Mouse (Mus musculus): ENCODE data around the gene Usp5.

GRCm38 (mm10) chr6:124817971-124818370 is 11.3 kb downstream of the Usp5 start:
- TF ChIP-seq ZC3H11A (IDR thresholded peaks at IDR 0.05; ENCODE audit: borderline replicate concordance, low read depth, low read length): no peak
- TF ChIP-seq HCFC1 (IDR thresholded peaks at IDR 0.05; ENCODE audit: borderline replicate concordance, insufficient read depth, low read length): no peak
- no peak for TF ChIP-seq ZNF384 (IDR thresholded peaks at IDR 0.05; ENCODE audit: low read depth, low read length)
- TF ChIP-seq CHD2 (IDR thresholded peaks at IDR 0.05; ENCODE audit: low read depth, low read length): no peak
- no peak for TF ChIP-seq MAFK (IDR thresholded peaks at IDR 0.05; ENCODE audit: insufficient read depth, low read depth, low read length)
